Mouse (Mus musculus): ENCODE results near the gene Cdc42bpg. TPM values are rescaled to one million over a fixed set of nuclear protein-coding genes. Genes with fewer than 3 reads are reported as not detected.

The Cdc42bpg gene
- total and polyA plus RNA-seq, 2 experiments from 2014 or later = 0.33 to 6.0 TPM

DNA sequence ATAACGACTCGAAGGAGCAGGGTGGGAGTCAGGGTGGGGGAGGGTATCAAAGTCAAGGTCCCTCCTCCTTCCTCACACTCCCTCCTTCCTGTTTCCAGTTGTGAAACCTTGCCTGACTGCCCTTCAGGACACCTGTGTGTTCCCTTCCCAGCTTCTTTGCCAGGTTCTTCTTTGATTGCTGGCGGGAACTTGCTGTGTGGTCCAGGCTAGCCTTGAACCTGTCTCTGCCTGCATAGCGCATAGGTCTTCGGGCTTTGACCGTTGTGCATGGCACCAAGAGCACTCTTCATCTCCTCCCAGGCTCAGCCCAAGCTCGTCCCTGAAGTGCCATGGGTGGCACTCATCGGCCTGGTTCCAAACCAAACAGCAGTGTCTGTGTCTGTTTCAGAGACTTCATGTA, 41.3 kb upstream of the Cdc42bpg start:
- Histone ChIP-seq H3K27me3 (ENCODE audit: insufficient read depth, low read length) (no peaks in the 10 kb centered on the region), H3K9ac (replicated peaks; ENCODE audit: low read length) (no peak overlapping the region), H3K36me3 (ENCODE audit: insufficient read depth, low read length) (peaks cover 20% of the 10 kb centered on the region; the same call in 1 of the 2 replicates), H3K4me2 (ENCODE audit: low read depth, low read length) (no peak overlapping the region), H3K27ac (no peak overlapping the region), H3K9me3 (ENCODE audit: low read length) (no peaks in the 10 kb centered on the region), H3K4me1 (ENCODE audit: insufficient read depth, low read length) (no peaks in the 10 kb centered on the region), H3K4me3 (ENCODE audit: low read length) (no peak overlapping the region)
- 85% methylated on average over 8 of the region's 8 CpGs for WGBS
- ATAC-seq (no peak), DNase-seq (ENCODE audit: low spot score) (no peak)
- TF ChIP-seq CTCF (IDR thresholded peaks at IDR 0.05; ENCODE audit: low read depth) = no peak

DNA sequence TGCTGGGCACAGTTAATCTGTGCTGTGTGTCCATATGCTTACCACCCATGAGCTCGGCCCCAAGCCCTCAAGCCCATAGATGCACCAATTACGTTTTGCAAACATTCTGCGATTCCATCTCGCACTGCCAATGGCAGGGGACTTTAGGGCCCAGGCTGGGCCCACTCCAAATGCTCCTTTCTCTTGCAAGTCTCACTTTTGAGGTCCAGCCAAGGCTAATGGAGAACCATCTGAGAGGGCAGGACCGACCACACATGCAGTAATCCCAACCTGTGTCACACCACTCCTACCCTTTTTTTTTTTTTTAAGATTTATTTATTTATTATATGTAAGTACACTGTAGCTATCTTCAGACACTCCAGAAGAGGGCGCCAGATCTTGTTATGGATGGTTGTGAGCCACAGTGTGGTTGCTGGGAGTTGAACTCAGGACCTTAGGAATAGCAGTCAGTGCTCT, 40.5 kb upstream of the Cdc42bpg start:
- Histone ChIP-seq H3K4me2 (ENCODE audit: low read depth, low read length) (no peak overlapping the region), H3K27me3 (ENCODE audit: insufficient read depth, low read length) (no peaks in the 10 kb centered on the region), H3K9ac (replicated peaks; ENCODE audit: low read length) (no peak overlapping the region), H3K9me3 (ENCODE audit: low read length) (no peaks in the 10 kb centered on the region), H3K4me3 (ENCODE audit: low read length) (no peak overlapping the region), H3K27ac (no peak overlapping the region), H3K36me3 (ENCODE audit: insufficient read depth, low read length) (peaks cover 14% of the 10 kb centered on the region; the same call in 1 of the 2 replicates), H3K4me1 (ENCODE audit: insufficient read depth, low read length) (no peaks in the 10 kb centered on the region)
- no peak for DNase-seq (ENCODE audit: low spot score)
- TF ChIP-seq CTCF (IDR thresholded peaks at IDR 0.05; ENCODE audit: low read depth) = no peak
- ATAC-seq = no peak
- WGBS = 53% methylated on average over 6 of the region's 6 CpGs

DNA sequence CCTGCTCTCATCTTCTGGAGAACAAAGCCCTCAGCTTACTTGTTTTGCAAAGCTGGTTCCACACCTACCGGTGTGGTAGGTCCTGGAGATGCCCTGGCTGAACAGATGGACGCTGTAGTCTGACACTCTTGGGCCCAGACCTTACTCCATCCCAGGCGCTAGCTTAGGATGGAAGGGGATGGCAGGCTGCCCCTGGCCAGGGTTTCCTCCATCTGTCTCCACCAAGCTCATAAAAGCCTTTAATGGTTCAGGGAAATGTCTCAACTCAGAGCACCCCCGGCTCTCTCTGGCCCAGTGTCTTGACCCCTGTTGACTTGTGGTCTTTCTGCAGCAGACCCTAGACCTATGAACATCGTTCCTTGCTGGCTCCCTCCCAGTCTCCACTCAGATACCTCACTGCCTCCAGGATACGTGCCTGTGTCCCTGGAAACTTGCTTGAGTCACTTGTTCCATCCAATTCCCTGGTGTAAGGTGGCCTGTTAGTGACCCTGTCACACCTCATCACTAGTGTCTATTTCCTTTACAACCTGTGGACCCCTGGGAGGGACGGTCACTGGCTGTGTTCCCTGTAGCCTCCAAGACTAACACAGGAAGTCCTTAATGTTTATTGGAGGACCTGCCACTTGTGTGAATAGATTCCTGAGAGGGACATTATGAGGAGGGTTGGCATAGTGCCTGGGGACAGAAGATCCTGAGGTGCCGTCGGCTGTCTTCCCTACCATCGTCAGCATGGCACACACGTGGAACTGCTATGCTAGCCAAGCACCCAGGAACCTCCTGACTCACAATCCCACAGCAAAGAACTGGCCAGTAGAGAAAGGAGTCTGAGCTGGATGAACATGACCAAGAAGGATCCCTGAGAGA, 38.7 kb upstream of the Cdc42bpg start:
- 42% methylated on average over 11 of the region's 11 CpGs for WGBS
- H3K36me3 ChIP-seq (ENCODE audit: insufficient read depth, low read length) = no peaks in the 10 kb centered on the region; the same call in 1 of the 2 replicates
- no peak overlapping the region for H3K4me2 ChIP-seq (ENCODE audit: low read depth, low read length)
- no peaks in the 10 kb centered on the region for H3K9me3 ChIP-seq (ENCODE audit: low read length)
- H3K4me3 ChIP-seq (ENCODE audit: low read length) = no peak overlapping the region
- no peak for TF ChIP-seq CTCF (IDR thresholded peaks at IDR 0.05; ENCODE audit: low read depth)
- H3K4me1 ChIP-seq (ENCODE audit: insufficient read depth, low read length) = no peaks in the 10 kb centered on the region
- H3K27ac ChIP-seq = peak overlapping the region; percentile 58; the same call in 1 of the 2 replicates
- no peaks in the 10 kb centered on the region for H3K27me3 ChIP-seq (ENCODE audit: insufficient read depth, low read length)
- no peak for ATAC-seq
- no peak overlapping the region for H3K9ac ChIP-seq (replicated peaks; ENCODE audit: low read length)
- peak; percentile 47 for DNase-seq (ENCODE audit: low spot score)

DNA sequence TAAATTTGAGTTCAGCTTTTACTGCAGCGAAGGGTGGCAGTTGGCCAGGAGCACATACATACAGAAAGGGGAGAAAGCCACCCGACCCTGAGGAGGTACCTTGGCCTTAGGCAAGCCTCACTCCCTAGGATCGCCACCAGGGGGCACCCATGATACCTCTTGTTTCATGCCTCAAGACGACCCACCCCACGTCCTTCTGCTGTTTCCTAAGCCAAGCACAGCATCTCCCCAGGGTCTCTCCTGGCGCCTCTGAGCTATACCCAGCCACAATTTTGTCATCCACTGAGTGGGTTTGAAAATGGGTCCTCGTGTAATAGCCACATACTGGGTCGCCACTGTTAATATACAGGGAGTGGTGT, 38.1 kb upstream of the Cdc42bpg start:
- WGBS = 13% methylated on average over 8 of the region's 8 CpGs
- no peaks in the 10 kb centered on the region for H3K9me3 ChIP-seq (ENCODE audit: low read length)
- TF ChIP-seq CTCF (IDR thresholded peaks at IDR 0.05; ENCODE audit: low read depth) = peak; percentile 91

DNA sequence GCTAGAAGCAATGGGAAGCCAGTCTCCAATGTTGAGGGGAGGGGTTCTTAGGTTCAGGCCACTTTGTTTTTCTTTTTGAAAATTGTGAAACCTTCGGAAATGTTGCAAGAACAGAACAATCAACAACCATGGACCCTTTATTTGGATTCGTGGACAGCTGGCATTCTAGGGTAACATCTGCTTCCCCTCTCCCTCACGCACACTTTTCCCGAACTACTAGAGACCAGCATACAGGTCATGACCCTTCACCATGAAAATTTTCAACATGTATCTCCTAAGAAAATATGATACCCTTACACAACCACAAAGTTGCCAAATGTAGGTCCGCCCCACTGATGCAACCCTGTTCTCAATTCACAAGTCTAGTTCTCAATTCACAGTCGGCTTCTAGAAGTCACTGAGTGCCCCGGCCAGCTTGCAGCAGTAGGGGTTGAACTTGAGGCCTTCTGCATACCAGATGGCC, 37.6 kb upstream of the Cdc42bpg start:
- WGBS = 81% methylated on average over 7 of the region's 7 CpGs
- Histone ChIP-seq H3K4me2 (ENCODE audit: low read depth, low read length) (no peak overlapping the region), H3K9me3 (ENCODE audit: low read length) (no peaks in the 10 kb centered on the region), H3K27me3 (ENCODE audit: insufficient read depth, low read length) (no peaks in the 10 kb centered on the region), H3K9ac (replicated peaks; ENCODE audit: low read length) (no peak overlapping the region), H3K4me3 (ENCODE audit: low read length) (no peak overlapping the region), H3K4me1 (ENCODE audit: insufficient read depth, low read length) (no peaks in the 10 kb centered on the region), H3K36me3 (ENCODE audit: insufficient read depth, low read length) (no peaks in the 10 kb centered on the region), H3K27ac (no peak overlapping the region)
- no peak for TF ChIP-seq CTCF (IDR thresholded peaks at IDR 0.05; ENCODE audit: low read depth)
- no peak for DNase-seq (ENCODE audit: low spot score)
- no peak for ATAC-seq

More for the DNA sequence above, 38.1 kb upstream of the Cdc42bpg start:
- no peaks in the 10 kb centered on the region for H3K4me1 ChIP-seq (ENCODE audit: insufficient read depth, low read length)
- peak; percentile 90 for DNase-seq (ENCODE audit: low spot score)
- H3K36me3 ChIP-seq (ENCODE audit: insufficient read depth, low read length) = no peaks in the 10 kb centered on the region
- no peak overlapping the region for H3K4me3 ChIP-seq (ENCODE audit: low read length)
- H3K9ac ChIP-seq (replicated peaks; ENCODE audit: low read length) = no peak overlapping the region
- no peaks in the 10 kb centered on the region for H3K27me3 ChIP-seq (ENCODE audit: insufficient read depth, low read length)
- H3K27ac ChIP-seq = no peak overlapping the region
- no peak overlapping the region for H3K4me2 ChIP-seq (ENCODE audit: low read depth, low read length)
- peak; percentile 70; the same call in 1 of the 2 replicates for ATAC-seq

DNA sequence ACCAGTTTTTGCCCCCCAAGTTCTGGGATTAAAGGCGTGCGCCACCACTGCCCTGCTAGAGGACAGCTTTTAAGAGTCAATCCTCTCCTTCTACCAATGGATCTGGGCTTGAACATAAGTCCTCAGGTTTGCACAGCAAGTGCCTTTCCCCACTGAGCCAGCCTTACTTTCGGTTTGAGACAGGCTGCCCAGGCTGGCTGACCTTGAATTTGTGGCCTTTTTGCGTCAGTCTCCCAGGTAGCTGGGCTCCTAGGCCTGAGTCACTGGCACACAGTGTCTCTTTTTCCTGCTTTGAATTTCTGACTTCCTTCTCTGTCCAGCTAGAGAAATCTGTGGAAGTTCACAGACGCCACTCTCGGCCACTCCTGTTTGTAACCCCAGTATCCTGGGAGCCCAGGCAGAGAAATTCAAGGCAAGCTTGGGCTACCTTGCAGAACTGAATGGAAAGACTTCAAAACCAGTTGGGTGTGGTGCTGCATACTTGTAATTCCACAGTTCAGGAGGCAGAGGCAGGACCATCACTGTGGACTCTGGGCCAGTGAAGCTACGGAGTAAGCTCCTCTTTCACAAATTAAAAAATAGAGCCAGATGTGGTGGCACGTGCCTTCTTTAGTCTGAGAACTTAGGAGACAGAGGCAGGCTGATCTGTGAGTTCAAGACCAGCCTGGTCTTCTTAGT, 36.3 kb upstream of the Cdc42bpg start:
- Histone ChIP-seq H3K27ac (no peak overlapping the region), H3K4me1 (ENCODE audit: insufficient read depth, low read length) (no peaks in the 10 kb centered on the region), H3K9ac (replicated peaks; ENCODE audit: low read length) (no peak overlapping the region), H3K36me3 (ENCODE audit: insufficient read depth, low read length) (no peaks in the 10 kb centered on the region), H3K9me3 (ENCODE audit: low read length) (no peaks in the 10 kb centered on the region), H3K4me3 (ENCODE audit: low read length) (no peak overlapping the region), H3K27me3 (ENCODE audit: insufficient read depth, low read length) (no peaks in the 10 kb centered on the region), H3K4me2 (ENCODE audit: low read depth, low read length) (no peak overlapping the region)
- TF ChIP-seq CTCF (IDR thresholded peaks at IDR 0.05; ENCODE audit: low read depth) = no peak
- DNase-seq (ENCODE audit: low spot score) = no peak
- WGBS = 89% methylated on average over 8 of the region's 8 CpGs
- no peak for ATAC-seq

Measured in hindbrain, postnatal 0 days (tissue).